ENCODE assay signal across 10 mouse cellular contexts in genomic region chr5:98169376-98170351, GRCm38 (mm10). TPM values are rescaled to one million over a fixed set of nuclear protein-coding genes. Genes with fewer than 3 reads are reported as not detected.
A peak's percentile ranks its signal among the peaks of the same experiment; 100 is the strongest.
DNase-seq lines count a peak whose midpoint lies in the region; ATAC-seq and TF ChIP-seq lines count a peak whose summit lies in the region.
"Had no signal": no experiment of that assay in that cellular context is flagged by ENCODE, and none has a peak within 500 bp of the region (broad histone marks: within the 10 kb centered on the region; RNA-seq: fewer than 3 reads in every experiment).

No protein-coding gene starts in this region.

- TF ChIP-seq EP300 in liver, postnatal 0 days (IDR thresholded peaks at IDR 0.05; ENCODE audit: low read depth): no peak

- H3K9me3 ChIP-seq in liver, postnatal 0 days (ENCODE audit: low read length): no peaks in the 10 kb centered on the region
- no peaks in the 10 kb centered on the region for H3K9me3 ChIP-seq in embryonic facial prominence, embryonic 14.5 days (ENCODE audit: control insufficient read depth, low read length)
- no peaks in the 10 kb centered on the region for H3K9me3 ChIP-seq in limb, embryonic 10.5 days (replicated peaks)

- no peak overlapping the region for H3K9ac ChIP-seq in liver, postnatal 0 days (replicated peaks)
- H3K9ac ChIP-seq in embryonic facial prominence, embryonic 14.5 days (ENCODE audit: low read depth, low read length): no peak overlapping the region

- H3K4me1 ChIP-seq in liver, postnatal 0 days (ENCODE audit: insufficient read depth): peaks cover 6% of the 10 kb centered on the region
- H3K4me1 ChIP-seq in embryonic facial prominence, embryonic 14.5 days (ENCODE audit: control insufficient read depth, insufficient read depth, low read length): peaks cover 8% of the 10 kb centered on the region
- peaks cover 55% of the 10 kb centered on the region for H3K4me1 ChIP-seq in limb, embryonic 10.5 days

- 0 out of 2 replicates have a peak overlapping the region, but pooled peaks have one; percentile 45 for H3K4me3 ChIP-seq in liver, postnatal 0 days (ENCODE audit: low read depth, low read length)
- peak overlapping the region; percentile 53 for H3K4me3 ChIP-seq in embryonic facial prominence, embryonic 14.5 days (ENCODE audit: low read depth, low read length)
- peak overlapping the region; percentile 60; the same call in 1 of the 2 replicates for H3K4me3 ChIP-seq in limb, embryonic 10.5 days

- no peak overlapping the region for H3K4me2 ChIP-seq in liver, postnatal 0 days (ENCODE audit: low read depth, low read length)
- peak overlapping the region; percentile 80 for H3K4me2 ChIP-seq in embryonic facial prominence, embryonic 14.5 days (ENCODE audit: low read depth, low read length)

- ATAC-seq in liver, postnatal 0 days: no peak
- no peak for ATAC-seq in embryonic facial prominence, embryonic 14.5 days (ENCODE audit: low read depth)
- ATAC-seq in megakaryocyte-erythroid progenitor cell, adult 5-6 weeks (replicated peaks; ENCODE audit: low FRiP score, low TSS enrichment, poor library complexity, severe bottlenecking): no peak

- no peak for TF ChIP-seq CTCF in liver, postnatal 0 days (IDR thresholded peaks at IDR 0.05; ENCODE audit: low read depth)

- 7% methylated on average over 30 of the region's 30 CpGs for WGBS in liver, postnatal 0 days (ENCODE audit: insufficient replicate concordance)
- WGBS in embryonic facial prominence, embryonic 14.5 days: 2% methylated on average over 30 of the region's 30 CpGs
- under 1% methylated on average over 30 of the region's 30 CpGs for WGBS in limb, embryonic 10.5 days

- H3K27ac ChIP-seq in liver, postnatal 0 days (ENCODE audit: low read depth): no peak overlapping the region
- H3K27ac ChIP-seq in embryonic facial prominence, embryonic 14.5 days (replicated peaks; ENCODE audit: low read depth, low read length): no peak overlapping the region
- H3K27ac ChIP-seq in limb, embryonic 10.5 days: no peak overlapping the region

- H3K36me3 ChIP-seq in liver, postnatal 0 days (replicated peaks; ENCODE audit: insufficient read depth, low read length): no peaks in the 10 kb centered on the region
- no peaks in the 10 kb centered on the region for H3K36me3 ChIP-seq in embryonic facial prominence, embryonic 14.5 days (ENCODE audit: control insufficient read depth, insufficient read depth, low read length)
- no peaks in the 10 kb centered on the region for H3K36me3 ChIP-seq in limb, embryonic 10.5 days

- no peak for DNase-seq in liver, postnatal 0 days
- no peak for DNase-seq in liver
- DNase-seq in embryonic facial prominence, embryonic 14.5 days (ENCODE audit: low spot score): no peak
- peak; percentile 43 for DNase-seq in limb, embryonic 10.5 days (ENCODE audit: low spot score)
- peak; percentile 62 for DNase-seq in retina, postnatal 1 day
- no peak for DNase-seq in urinary bladder, adult 18-20 months (ENCODE audit: low spot score in 2 of 2)
- no peak for DNase-seq in thymus, adult 18-20 months
- DNase-seq: kidney, adult 8-10 months; thymus, postnatal 36 days had no signal

- H3K27me3 ChIP-seq in liver, postnatal 0 days (ENCODE audit: insufficient read depth, low read length): peaks cover 80% of the 10 kb centered on the region
- peaks cover 97% of the 10 kb centered on the region for H3K27me3 ChIP-seq in embryonic facial prominence, embryonic 14.5 days (replicated peaks; ENCODE audit: control insufficient read depth, insufficient read depth, low read length)
- H3K27me3 ChIP-seq in limb, embryonic 10.5 days (ENCODE audit: low read depth, poor library complexity, severe bottlenecking): peaks cover 100% of the 10 kb centered on the region

RNA-seq across cellular contexts. Expression of gene Prdm8, which starts 2.7 kb away (rescaled TPM):
- not detected in 2 replicates for polyA plus RNA-seq in liver, postnatal 0 days (2015; fragmentation: Nextera tagmentation; extraction: Ambion mirVana)
- polyA plus RNA-seq in embryonic facial prominence, embryonic 14.5 days (2014; fragmentation: Nextera tagmentation; extraction: Ambion mirVana): 0.41 and 0.43 TPM in 2 replicates
- polyA plus RNA-seq in limb, embryonic 10.5 days (2016; fragmentation: Nextera tagmentation; extraction: Ambion mirVana): 0.08 TPM in 1 of 2 replicates, not detected in the other
- total RNA-seq in megakaryocyte-erythroid progenitor cell, adult 5-6 weeks (2014; fragmentation: Nextera tagmentation): not detected in 2 replicates
- not detected in 2 replicates for total RNA-seq in megakaryocyte-erythroid progenitor cell, adult 5-6 weeks (2017)

Comparison
In these comparisons a context has a peak if more than half of its experiments do, and no peak if none do; other contexts are left out.
1. DNase-seq: peak in limb, embryonic 10.5 days (single experiment) and retina, postnatal 1 day (single experiment); none in liver, postnatal 0 days (single experiment), liver (single experiment), embryonic facial prominence, embryonic 14.5 days (single experiment), urinary bladder, adult 18-20 months (0 of 2) and thymus, adult 18-20 months (0 of 2).
2. Peak in every context shown above with its lines, with median percentiles within 50 percentile points of each other: H3K4me3 ChIP-seq.